Mouse (Mus musculus) lung, embryonic 15.5 days (tissue): Measurements from ENCODE around the gene Usp33. TPM values are rescaled to one million over a fixed set of nuclear protein-coding genes. Genes with fewer than 3 reads are reported as not detected.
"Not testable (repeated sequence)": the region's sequence is repeated elsewhere in the genome, so short reads cannot be mapped to it uniquely, and the experiment has no call there.

ENCODE experiments used
- ATAC-seq: fragments of 200-750 bp; cut with Nextera tagmentation; 2 replicates; pipeline ENCODE4 v1.8.0; 2017; ENCODE audit warnings: moderate number of reproducible peaks, borderline replicate concordance; ENCODE audit not compliant: low FRiP score, low TSS enrichment; ENCODE audit errors: extremely low read depth
- H3K27ac ChIP-seq: fragments of 300-500 bp; sonication (generic); 2 replicates; pipeline ENCODE4 v1.5.1; 2015; ENCODE audit warnings: moderate library complexity, mild to moderate bottlenecking, inconsistent platforms
- H3K27me3 ChIP-seq: fragments of 300-500 bp; sonication (generic); 2 replicates; pipeline ENCODE4 v1.6.1; 2015; ENCODE audit warnings: inconsistent platforms
- H3K36me3 ChIP-seq: fragments of 300-500 bp; sonication (generic); 2 replicates; pipeline ENCODE4 v1.6.1; 2015; ENCODE audit warnings: inconsistent platforms
- H3K4me1 ChIP-seq: fragments of 300-500 bp; sonication (generic); 2 replicates; pipeline ENCODE4 v1.6.1; 2015; ENCODE audit warnings: inconsistent platforms
- H3K4me2 ChIP-seq: fragments of 300-500 bp; sonication (generic); 2 replicates; pipeline ENCODE4 v1.6.1; 2015; ENCODE audit warnings: inconsistent platforms, mild to moderate bottlenecking, moderate library complexity
- H3K4me3 ChIP-seq: fragments of 300-500 bp; sonication (generic); 2 replicates; pipeline ENCODE4 v1.5.1; 2015; ENCODE audit warnings: mild to moderate bottlenecking, inconsistent platforms
- H3K9ac ChIP-seq: fragments of 300-500 bp; sonication (generic); 2 replicates; pipeline ENCODE4 v1.6.1; 2015; ENCODE audit warnings: inconsistent platforms
- H3K9me3 ChIP-seq: fragments of 300-500 bp; sonication (generic); 2 replicates; pipeline ENCODE4 v1.6.1; 2016; ENCODE audit warnings: inconsistent platforms
- WGBS: fragments of 180-500 bp; shearing (Covaris S2); methylation state at CpG from one replicate; pipeline ENCODE4 v1.1.7; 2015; 5-methylcytosine and 5-hydroxymethylcytosine counted together
- polyA plus RNA-seq: library from polyadenylated mRNA; unstranded; fragments of >200 nt; fragmentation: Nextera tagmentation; extraction: Ambion mirVana; gene quantifications from 2 replicates; pipeline ENCODE4 v1.2.1, GENCODE M21; 2015

Usp33 gene
- 49.5 and 50.6 TPM in 2 replicates for polyA plus RNA-seq

- Histone ChIP-seq H3K9ac (peak within 1 kb of the TSS; percentile 63), H3K36me3 (no peaks in the 10 kb centered on the region), H3K27ac (peak within 1 kb of the TSS; percentile 69), H3K4me1 (peaks cover 13% of the 10 kb centered on the region; the same call in 1 of the 2 replicates), H3K27me3 (no peaks in the 10 kb centered on the region), H3K4me3 (peak within 1 kb of the TSS; percentile 68), H3K4me2 (peak within 1 kb of the TSS; percentile 55), H3K9me3 (no peaks in the 10 kb centered on the region)
- 8% methylated on average over 38 of the region's 44 CpGs for WGBS
- peak; percentile 97 for ATAC-seq
These were observed at the start of gene Usp33 for GRCm38 (mm10) chr3:152345732-152346632. Usp33 (plus strand) TSS chr3:152346478.

DNA sequence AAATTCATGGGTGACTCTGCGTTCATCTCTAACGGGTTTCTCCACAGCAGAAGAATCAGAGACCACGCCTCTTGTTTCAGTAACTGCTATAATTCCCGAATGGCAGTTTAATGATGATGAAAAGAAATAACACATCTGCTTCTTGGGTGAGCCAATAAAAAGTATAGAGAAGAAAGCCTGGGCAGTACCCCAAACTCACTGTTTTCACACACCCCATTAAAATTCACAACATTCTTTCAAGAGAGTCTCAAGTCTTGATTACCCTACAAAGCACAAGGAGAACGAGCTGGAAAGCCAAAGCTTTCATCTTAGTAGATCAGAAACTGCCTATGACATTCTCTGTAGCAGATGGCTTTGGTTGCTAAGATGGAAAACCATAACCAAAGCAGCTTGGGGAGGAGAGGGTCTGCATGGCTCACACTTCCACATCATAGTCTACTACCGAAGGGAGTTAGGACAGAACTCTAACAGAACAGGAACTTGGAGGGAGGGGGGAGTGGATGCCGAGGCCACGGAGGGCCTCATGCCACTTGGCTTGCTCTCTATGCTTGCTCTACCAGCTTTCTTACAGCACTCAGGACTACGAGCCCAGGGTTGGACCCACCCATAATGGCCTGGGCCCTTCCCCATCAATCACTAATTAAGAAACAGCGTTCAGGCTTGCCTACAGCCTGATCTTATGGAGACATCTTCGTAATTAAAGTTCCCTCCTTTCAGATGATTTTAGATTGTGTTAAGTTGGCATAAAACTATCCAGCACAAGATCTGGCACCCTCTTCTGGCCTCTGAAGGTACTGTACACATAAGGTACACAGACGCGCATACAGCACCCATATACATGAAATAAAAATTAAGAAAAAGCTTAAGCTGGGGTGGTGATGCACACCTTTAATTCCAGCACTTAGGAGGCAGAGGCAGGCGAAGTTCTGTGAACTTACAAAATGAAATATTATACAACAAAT, 45.6 kb upstream of the Usp33 start:
- ATAC-seq: peak; percentile 88
- Histone ChIP-seq H3K4me3 (no peak overlapping the region), H3K27ac (peak overlapping the region; percentile 96), H3K27me3 (no peaks in the 10 kb centered on the region), H3K9ac (no peak overlapping the region), H3K9me3 (no peaks in the 10 kb centered on the region), H3K4me2 (no peak overlapping the region), H3K36me3 (0 out of 2 replicates have a peak, but pooled peaks cover 3% of the 10 kb centered on the region), H3K4me1 (peaks cover 31% of the 10 kb centered on the region)
- WGBS: 56% methylated on average over 14 of the region's 14 CpGs

DNA sequence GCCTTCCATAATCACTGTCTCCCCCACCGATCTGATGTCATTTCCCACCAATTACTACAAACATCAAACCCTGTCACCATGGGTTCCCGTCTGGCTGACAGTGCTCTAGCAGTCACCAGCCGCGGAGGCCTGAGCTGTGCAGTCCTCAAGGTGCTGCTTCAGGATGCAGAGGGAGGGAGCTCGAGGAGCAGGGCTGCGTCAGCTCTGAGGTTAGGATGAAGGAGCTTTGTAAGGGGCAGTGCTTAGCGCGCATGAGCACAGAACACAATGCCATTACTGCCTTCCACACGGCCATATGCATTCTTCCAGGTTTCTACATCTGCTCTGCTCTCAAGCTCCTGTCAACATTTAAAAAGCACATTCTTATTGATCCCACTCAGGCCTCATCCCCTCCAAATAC, 43.3 kb upstream of the Usp33 start:
- WGBS: 60% methylated on average over 9 of the region's 9 CpGs
- Histone ChIP-seq H3K9me3 (no peaks in the 10 kb centered on the region), H3K4me1 (peaks cover 33% of the 10 kb centered on the region), H3K27ac (peak overlapping the region; percentile 85), H3K27me3 (no peaks in the 10 kb centered on the region), H3K9ac (no peak overlapping the region), H3K4me3 (no peak overlapping the region), H3K4me2 (no peak overlapping the region), H3K36me3 (no peaks in the 10 kb centered on the region)
- ATAC-seq: no peak

DNA sequence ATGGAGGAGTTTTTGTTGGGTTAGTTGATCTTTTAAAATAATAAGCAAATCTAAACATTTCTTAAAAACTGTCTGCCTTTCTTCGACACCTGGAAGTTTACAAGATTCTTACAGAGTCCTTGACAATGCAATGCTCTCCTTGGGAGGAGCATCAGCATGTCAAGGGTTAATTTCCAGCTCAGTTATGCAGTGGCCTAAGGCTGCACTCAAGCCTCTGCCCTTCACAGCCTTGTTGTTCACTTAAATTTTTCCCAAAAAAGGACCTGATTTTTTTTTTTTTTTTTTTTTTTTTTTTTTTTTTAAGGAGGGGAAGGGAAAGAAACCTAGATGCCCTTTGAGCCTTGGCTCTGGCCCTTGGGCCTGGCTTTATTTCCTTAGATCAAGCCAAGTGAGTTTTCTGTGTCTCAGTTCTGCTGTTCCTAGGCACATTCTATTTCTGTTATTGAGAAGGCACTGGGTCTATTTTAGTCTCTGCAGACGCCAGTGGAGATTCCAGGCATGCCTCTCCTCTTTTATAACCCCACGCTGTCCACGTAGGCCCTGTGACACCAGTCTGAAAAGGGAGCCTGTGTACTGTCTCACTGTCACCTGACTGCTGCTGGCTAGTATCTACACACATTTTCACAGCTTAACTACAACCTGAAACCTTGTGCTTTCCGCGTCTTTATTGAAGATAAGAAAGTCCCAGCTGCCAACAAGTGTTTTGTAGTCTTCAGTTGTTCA, 42.0 kb upstream of the Usp33 start:
- no peak overlapping the region for H3K9ac ChIP-seq
- ATAC-seq: no peak
- H3K4me2 ChIP-seq: no peak overlapping the region
- 30% methylated on average over 6 of the region's 6 CpGs for WGBS
- peaks cover 43% of the 10 kb centered on the region for H3K4me1 ChIP-seq
- peak overlapping the region; percentile 85 for H3K27ac ChIP-seq
- no peaks in the 10 kb centered on the region for H3K9me3 ChIP-seq
- H3K27me3 ChIP-seq: no peaks in the 10 kb centered on the region
- H3K36me3 ChIP-seq: no peaks in the 10 kb centered on the region
- H3K4me3 ChIP-seq: no peak overlapping the region

- Histone ChIP-seq H3K27me3 (no peaks in the 10 kb centered on the region), H3K4me1 (peaks cover 51% of the 10 kb centered on the region), H3K27ac (peak overlapping the region; percentile 85), H3K4me3 (no peak overlapping the region), H3K9me3 (no peaks in the 10 kb centered on the region), H3K36me3 (no peaks in the 10 kb centered on the region), H3K4me2 (no peak overlapping the region), H3K9ac (no peak overlapping the region)
- no peak for ATAC-seq
- WGBS: 52% methylated on average over 8 of the region's 8 CpGs
These were observed 41.2 kb upstream of the Usp33 start for GRCm38 (mm10) chr3:152305080-152305479.

DNA sequence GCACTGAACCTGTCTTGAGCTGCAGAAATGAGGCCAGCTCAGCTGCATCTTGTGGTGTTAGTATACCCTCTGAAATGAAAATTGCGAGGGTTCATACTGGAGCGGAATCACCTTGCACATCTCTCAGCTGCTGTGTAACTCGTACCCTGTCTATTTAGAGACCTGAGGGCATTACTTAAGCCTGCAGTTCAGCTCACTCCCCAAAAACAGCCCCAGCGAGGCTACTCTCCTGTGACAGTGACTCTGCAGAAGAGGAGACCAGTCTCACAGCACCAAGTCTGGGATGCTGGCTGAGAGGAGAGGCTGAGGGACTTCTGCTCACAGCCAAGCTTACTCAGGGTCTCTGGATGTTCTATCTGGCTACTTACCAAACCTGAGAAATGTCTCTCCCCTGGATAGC, 40.3 kb upstream of the Usp33 start:
- no peaks in the 10 kb centered on the region for H3K36me3 ChIP-seq
- no peaks in the 10 kb centered on the region for H3K27me3 ChIP-seq
- peak overlapping the region; percentile 85; the same call in 1 of the 2 replicates for H3K27ac ChIP-seq
- H3K9me3 ChIP-seq: no peaks in the 10 kb centered on the region
- ATAC-seq: no peak
- 94% methylated on average over 4 of the region's 4 CpGs for WGBS
- no peak overlapping the region for H3K9ac ChIP-seq
- peaks cover 52% of the 10 kb centered on the region for H3K4me1 ChIP-seq
- no peak overlapping the region for H3K4me2 ChIP-seq
- H3K4me3 ChIP-seq: no peak overlapping the region

- Histone ChIP-seq H3K27ac (peak overlapping the region; percentile 90), H3K27me3 (no peaks in the 10 kb centered on the region), H3K4me1 (peaks cover 42% of the 10 kb centered on the region), H3K4me3 (no peak overlapping the region), H3K4me2 (no peak overlapping the region), H3K9me3 (no peaks in the 10 kb centered on the region), H3K9ac (peak overlapping the region; percentile 13; the same call in 1 of the 2 replicates), H3K36me3 (0 out of 2 replicates have a peak, but pooled peaks cover 6% of the 10 kb centered on the region)
- 8% methylated on average over 10 of the region's 10 CpGs for WGBS
- peak; percentile 61; the same call in 1 of the 2 replicates for ATAC-seq
These were observed 37.6 kb upstream of the Usp33 start for GRCm38 (mm10) chr3:152308485-152309249.

DNA sequence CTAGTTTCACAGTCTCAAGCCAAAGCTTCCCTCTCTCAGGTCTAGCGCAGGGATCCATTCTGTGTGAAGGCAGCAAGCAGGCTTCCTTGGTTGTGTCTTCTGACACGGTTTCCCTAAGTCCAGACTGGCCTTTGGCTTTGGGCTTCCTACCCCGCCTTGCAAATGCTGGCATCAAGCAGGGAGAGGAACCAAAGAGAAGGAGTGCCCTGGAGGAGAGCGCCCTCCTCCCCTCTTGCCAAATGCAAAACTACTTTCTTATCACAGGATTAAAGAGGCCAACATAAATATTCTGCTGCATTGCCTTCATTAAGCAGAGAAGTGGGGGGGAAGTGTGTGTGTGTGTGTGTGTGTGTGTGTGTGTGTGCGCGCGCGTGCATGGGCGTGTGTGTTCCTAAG, 37.0 kb upstream of the Usp33 start:
- H3K9me3 ChIP-seq: no peaks in the 10 kb centered on the region
- H3K4me2 ChIP-seq: no peak overlapping the region
- peak overlapping the region; percentile 13; the same call in 1 of the 2 replicates for H3K9ac ChIP-seq
- peak overlapping the region; percentile 90 for H3K27ac ChIP-seq
- H3K4me1 ChIP-seq: peaks cover 37% of the 10 kb centered on the region
- H3K27me3 ChIP-seq: no peaks in the 10 kb centered on the region
- peak; percentile 17; the same call in 1 of the 2 replicates for ATAC-seq
- 61% methylated on average over 9 of the region's 9 CpGs for WGBS
- H3K4me3 ChIP-seq: no peak overlapping the region
- 0 out of 2 replicates have a peak, but pooled peaks cover 6% of the 10 kb centered on the region for H3K36me3 ChIP-seq

DNA sequence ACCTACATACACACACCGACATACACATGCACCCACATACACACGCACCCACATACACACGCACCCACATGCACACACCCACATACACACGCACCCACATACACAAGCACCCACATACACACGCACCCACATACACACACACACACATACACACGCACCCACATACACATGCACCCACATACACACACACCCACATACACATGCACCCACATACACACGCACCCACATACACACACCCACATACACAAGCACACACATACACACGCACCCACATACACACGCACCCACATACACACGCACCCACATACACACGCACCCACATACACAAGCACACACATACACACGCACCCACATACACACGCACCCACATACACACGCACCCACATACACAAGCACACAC, 31.6 kb upstream of the Usp33 start:
- WGBS: 76% methylated on average over 14 of the region's 14 CpGs
- ATAC-seq, H3K9ac ChIP-seq, H3K9me3 ChIP-seq, H3K4me3 ChIP-seq, H3K4me2 ChIP-seq, H3K36me3 ChIP-seq, H3K27ac ChIP-seq, H3K4me1 ChIP-seq, H3K27me3 ChIP-seq: not testable (repeated sequence)

GRCm38 (mm10) chr3:152315613-152316012, 30.7 kb upstream of the Usp33 start:
- Histone ChIP-seq H3K27ac (no peak overlapping the region), H3K36me3 (peaks cover 11% of the 10 kb centered on the region), H3K4me1 (no peaks in the 10 kb centered on the region), H3K4me3 (no peak overlapping the region), H3K27me3 (no peaks in the 10 kb centered on the region), H3K4me2 (no peak overlapping the region), H3K9ac (no peak overlapping the region), H3K9me3 (no peaks in the 10 kb centered on the region)
- 8% methylated on average over 7 of the region's 7 CpGs for WGBS
- ATAC-seq: peak; percentile 93
